Mouse (Mus musculus): ENCODE results near the gene Pcyox1. TPM values are rescaled to one million over a fixed set of nuclear protein-coding genes. Genes with fewer than 3 reads are reported as not detected.
A peak's percentile ranks its signal among the peaks of the same experiment; 100 is the strongest.

Pcyox1 gene
- polyA plus RNA-seq, 2 experiments = 67.3 to 93.3 TPM

DNA sequence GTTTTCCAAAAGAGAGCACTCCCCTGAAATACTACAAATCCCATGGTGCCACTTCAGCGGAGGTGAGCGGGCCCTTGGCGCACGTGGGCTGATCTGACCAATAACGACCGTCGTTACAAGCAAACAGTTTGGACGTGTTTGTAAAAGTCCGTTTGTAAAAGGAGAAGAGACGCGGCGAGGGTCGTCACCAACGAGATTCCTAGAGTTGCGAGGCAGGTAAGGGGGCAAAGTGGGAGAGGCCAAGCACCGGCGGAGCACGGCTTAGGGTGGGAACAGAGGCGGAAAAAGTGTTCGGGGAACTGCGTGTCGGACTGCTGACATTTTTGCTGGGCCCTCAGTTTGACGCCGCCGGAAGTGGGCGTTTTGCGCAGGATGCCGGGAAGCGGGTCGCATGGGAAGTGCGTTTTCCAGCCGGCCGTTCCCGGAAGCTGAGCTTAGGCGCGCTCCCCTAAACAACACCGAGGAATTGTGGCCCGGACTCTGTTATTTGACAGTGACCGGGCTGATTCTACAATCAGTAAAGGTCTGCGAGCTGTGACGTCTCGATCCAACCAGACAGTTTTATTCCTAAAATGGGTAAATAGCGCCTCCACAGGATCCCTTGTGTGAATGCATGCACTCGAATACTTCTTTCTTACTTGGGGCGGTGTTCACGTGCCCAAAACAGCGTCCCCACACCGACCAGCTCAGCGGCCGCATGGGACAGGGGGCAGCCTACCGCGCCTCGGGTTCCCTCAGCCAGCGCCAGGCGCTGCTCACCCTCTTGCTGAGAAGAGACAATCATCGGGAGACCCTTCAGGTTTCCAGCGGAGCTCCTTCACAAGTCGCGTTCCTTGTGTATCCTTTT, 41.5 kb upstream of the Pcyox1 start, which contains the start of gene C87436:
TSS of gene C87436 (plus strand) at position 103 of the 847 bp plus-strand sequence.
- Histone ChIP-seq H3K4me2 (replicated peaks; ENCODE audit: low read depth, low read length, severe bottlenecking) (peak within 1 kb of the TSS; percentile 58), H3K27ac (replicated peaks; ENCODE audit: low read depth, low read length) (peak within 1 kb of the TSS; percentile 94)

GRCm38 (mm10) chr6:86437711-86438110, 40.8 kb upstream of the Pcyox1 start:
- peaks cover 37% of the 10 kb centered on the region for H3K36me3 ChIP-seq (ENCODE audit: control insufficient read depth, insufficient read depth, low read length)
- TF ChIP-seq POLR2A (IDR thresholded peaks at IDR 0.05; ENCODE audit: borderline replicate concordance, extremely low read depth, insufficient read depth, insufficient read length) = no peak
- WGBS = 1% methylated on average over 14 of the region's 14 CpGs
- DNase-seq (ENCODE audit: low spot score) = peak; percentile 67
- H3K4me3 ChIP-seq (replicated peaks; ENCODE audit: low read length) = peak overlapping the region; percentile 57
- H3K27ac ChIP-seq (replicated peaks; ENCODE audit: low read depth, low read length) = peak overlapping the region; percentile 94
- peaks cover 6% of the 10 kb centered on the region; the same call in 1 of the 2 replicates for H3K4me1 ChIP-seq (ENCODE audit: control insufficient read depth, insufficient read depth, low read length)
- peak; percentile 71 for ATAC-seq (ENCODE audit: low FRiP score, low read depth)
- no peaks in the 10 kb centered on the region for H3K27me3 ChIP-seq (ENCODE audit: control insufficient read depth, insufficient read depth, low read length)
- peak overlapping the region; percentile 58 for H3K4me2 ChIP-seq (replicated peaks; ENCODE audit: low read depth, low read length, severe bottlenecking)
- H3K9me3 ChIP-seq (ENCODE audit: control insufficient read depth, low read length) = no peaks in the 10 kb centered on the region
- peak overlapping the region; percentile 69 for H3K9ac ChIP-seq (ENCODE audit: low read depth, low read length, severe bottlenecking)

More for the DNA sequence above, 41.5 kb upstream of the Pcyox1 start, which contains the start of gene C87436:
- peaks cover 30% of the 10 kb centered on the region for H3K36me3 ChIP-seq (ENCODE audit: control insufficient read depth, insufficient read depth, low read length)
- no peaks in the 10 kb centered on the region for H3K27me3 ChIP-seq (ENCODE audit: control insufficient read depth, insufficient read depth, low read length)
- ATAC-seq (ENCODE audit: low FRiP score, low read depth) (peak; percentile 93), DNase-seq (ENCODE audit: low spot score) (peak; percentile 94)
- H3K4me1 ChIP-seq (ENCODE audit: control insufficient read depth, insufficient read depth, low read length) = peaks cover 6% of the 10 kb centered on the region; the same call in 1 of the 2 replicates
- peak within 1 kb of the TSS; percentile 57 for H3K4me3 ChIP-seq (replicated peaks; ENCODE audit: low read length)
- 1% methylated on average over 59 of the region's 59 CpGs for whole genome bisulfite sequencing
- peak within 1 kb of the TSS; percentile 69 for H3K9ac ChIP-seq (ENCODE audit: low read depth, low read length, severe bottlenecking)
- 0 out of 2 replicates have a peak, but pooled peaks have one; percentile 40 for TF ChIP-seq POLR2A (IDR thresholded peaks at IDR 0.05; ENCODE audit: borderline replicate concordance, extremely low read depth, insufficient read depth, insufficient read length)
- no peaks in the 10 kb centered on the region for H3K9me3 ChIP-seq (ENCODE audit: control insufficient read depth, low read length)

DNA sequence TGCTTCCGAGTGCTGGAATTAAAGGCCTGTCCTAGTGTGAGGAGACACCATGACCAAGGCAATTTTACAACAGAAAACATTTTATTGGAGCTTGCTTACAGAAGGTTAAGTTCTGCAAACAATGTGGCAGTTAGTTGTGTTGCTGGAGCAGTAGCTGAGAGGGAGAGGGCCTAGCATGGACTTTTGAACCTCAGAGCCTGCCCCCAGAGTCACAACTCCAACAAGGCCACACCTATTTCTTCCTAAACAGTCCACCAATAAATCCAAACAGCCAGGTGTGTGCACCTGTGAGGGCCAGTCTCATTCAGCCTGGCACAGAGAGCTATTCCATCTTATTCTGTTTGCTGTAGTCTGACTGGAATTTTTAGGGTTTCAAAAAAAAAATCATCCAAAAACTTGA, 36.7 kb upstream of the Pcyox1 start:
- Histone ChIP-seq H3K36me3 (ENCODE audit: control insufficient read depth, insufficient read depth, low read length) (peaks cover 70% of the 10 kb centered on the region), H3K27ac (replicated peaks; ENCODE audit: low read depth, low read length) (no peak overlapping the region), H3K9ac (ENCODE audit: low read depth, low read length, severe bottlenecking) (no peak overlapping the region), H3K27me3 (ENCODE audit: control insufficient read depth, insufficient read depth, low read length) (no peaks in the 10 kb centered on the region), H3K9me3 (ENCODE audit: control insufficient read depth, low read length) (no peaks in the 10 kb centered on the region), H3K4me2 (replicated peaks; ENCODE audit: low read depth, low read length, severe bottlenecking) (no peak overlapping the region), H3K4me3 (replicated peaks; ENCODE audit: low read length) (no peak overlapping the region), H3K4me1 (ENCODE audit: control insufficient read depth, insufficient read depth, low read length) (no peaks in the 10 kb centered on the region)
- no peak for ATAC-seq (ENCODE audit: low FRiP score, low read depth)
- TF ChIP-seq POLR2A (IDR thresholded peaks at IDR 0.05; ENCODE audit: borderline replicate concordance, extremely low read depth, insufficient read depth, insufficient read length) = no peak
- no peak for DNase-seq (ENCODE audit: low spot score)
- 89% methylated on average over 1 of the region's 1 CpGs for WGBS

GRCm38 (mm10) chr6:86431531-86431930, 34.6 kb upstream of the Pcyox1 start:
- H3K27me3 ChIP-seq (ENCODE audit: control insufficient read depth, insufficient read depth, low read length) = no peaks in the 10 kb centered on the region
- no peaks in the 10 kb centered on the region for H3K9me3 ChIP-seq (ENCODE audit: control insufficient read depth, low read length)
- ATAC-seq (ENCODE audit: low FRiP score, low read depth) (no peak), DNase-seq (ENCODE audit: low spot score) (no peak)
- WGBS = 91% methylated on average over 3 of the region's 3 CpGs
- no peak overlapping the region for H3K9ac ChIP-seq (ENCODE audit: low read depth, low read length, severe bottlenecking)
- H3K4me2 ChIP-seq (replicated peaks; ENCODE audit: low read depth, low read length, severe bottlenecking) = no peak overlapping the region
- peaks cover 91% of the 10 kb centered on the region for H3K36me3 ChIP-seq (ENCODE audit: control insufficient read depth, insufficient read depth, low read length)
- H3K4me1 ChIP-seq (ENCODE audit: control insufficient read depth, insufficient read depth, low read length) = no peaks in the 10 kb centered on the region
- H3K27ac ChIP-seq (replicated peaks; ENCODE audit: low read depth, low read length) = no peak overlapping the region
- H3K4me3 ChIP-seq (replicated peaks; ENCODE audit: low read length) = no peak overlapping the region
- TF ChIP-seq POLR2A (IDR thresholded peaks at IDR 0.05; ENCODE audit: borderline replicate concordance, extremely low read depth, insufficient read depth, insufficient read length) = no peak

DNA sequence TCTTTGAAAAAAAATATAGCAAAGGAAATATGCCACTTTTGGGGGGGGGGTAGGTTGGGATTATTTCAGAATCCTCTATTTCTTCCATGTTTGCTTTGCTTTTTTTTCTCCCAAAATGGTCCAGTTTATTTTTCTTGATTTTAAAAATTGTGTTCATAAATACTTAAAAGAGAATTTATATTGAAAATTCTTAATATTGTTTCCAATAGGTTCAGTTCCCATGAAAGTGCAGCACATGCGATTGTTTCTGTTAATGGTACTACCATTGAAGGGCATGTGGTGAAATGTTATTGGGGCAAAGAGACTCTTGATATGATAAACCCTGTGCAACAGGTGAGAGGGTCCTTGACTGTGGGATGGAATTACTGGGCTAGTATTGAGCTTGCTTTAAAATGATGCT, 29.4 kb upstream of the Pcyox1 start, which contains the start of gene Gm44790:
TSS of gene Gm44790 (plus strand) at position 301 of the 400 bp plus-strand sequence.
- ATAC-seq (ENCODE audit: low FRiP score, low read depth) (no peak), DNase-seq (ENCODE audit: low spot score) (no peak)
- Histone ChIP-seq H3K4me2 (replicated peaks; ENCODE audit: low read depth, low read length, severe bottlenecking) (no peak within 1 kb of the TSS), H3K4me1 (ENCODE audit: control insufficient read depth, insufficient read depth, low read length) (no peaks in the 10 kb centered on the region), H3K27me3 (ENCODE audit: control insufficient read depth, insufficient read depth, low read length) (no peaks in the 10 kb centered on the region), H3K9ac (ENCODE audit: low read depth, low read length, severe bottlenecking) (no peak within 1 kb of the TSS), H3K36me3 (ENCODE audit: control insufficient read depth, insufficient read depth, low read length) (peaks cover 87% of the 10 kb centered on the region), H3K27ac (replicated peaks; ENCODE audit: low read depth, low read length) (no peak within 1 kb of the TSS), H3K4me3 (replicated peaks; ENCODE audit: low read length) (no peak within 1 kb of the TSS), H3K9me3 (ENCODE audit: control insufficient read depth, low read length) (no peaks in the 10 kb centered on the region)
- whole genome bisulfite sequencing = 96% methylated on average over 1 of the region's 1 CpGs
- no peak for TF ChIP-seq POLR2A (IDR thresholded peaks at IDR 0.05; ENCODE audit: borderline replicate concordance, extremely low read depth, insufficient read depth, insufficient read length)

Data from limb, embryonic 14.5 days (tissue).